ENCODE assay signal across 13 mouse cellular contexts in genomic region chr8:121313458-121313857, GRCm38 (mm10).
DNase-seq lines count a peak whose midpoint lies in the region; ATAC-seq and TF ChIP-seq lines count a peak whose summit lies in the region.
"Had no signal": no experiment of that assay in that cellular context is flagged by ENCODE, and none has a peak within 500 bp of the region (broad histone marks: within the 10 kb centered on the region; RNA-seq: fewer than 3 reads in every experiment).

No protein-coding gene starts in this region.

- WGBS in heart, embryonic 10.5 days, result 31% methylated on average over 6 of the region's 6 CpGs
- WGBS in limb, embryonic 11.5 days, result 20% methylated on average over 6 of the region's 6 CpGs

- no peak overlapping the region for H3K9ac ChIP-seq in limb, embryonic 11.5 days (ENCODE audit: low read length)
- H3K9ac ChIP-seq: embryonic facial prominence, embryonic 15.5 days; midbrain, embryonic 13.5 days; neural tube, embryonic 13.5 days had no signal

- no peak overlapping the region for H3K4me2 ChIP-seq in limb, embryonic 11.5 days (ENCODE audit: low read depth, severe bottlenecking)
- H3K4me2 ChIP-seq: embryonic facial prominence, embryonic 15.5 days; midbrain, embryonic 13.5 days; neural tube, embryonic 13.5 days had no signal

- no peaks in the 10 kb centered on the region for H3K9me3 ChIP-seq in heart, embryonic 10.5 days
- no peaks in the 10 kb centered on the region for H3K9me3 ChIP-seq in limb, embryonic 11.5 days (ENCODE audit: control insufficient read depth, low read length)
- H3K9me3 ChIP-seq: embryonic facial prominence, embryonic 15.5 days; midbrain, embryonic 13.5 days; neural tube, embryonic 13.5 days had no signal

- TF ChIP-seq CTCF in layer of hippocampus, adult 2 months (conservative IDR thresholded peaks at IDR 0.05), result peak; percentile 58

- no peak overlapping the region for H3K4me3 ChIP-seq in heart, embryonic 10.5 days
- no peak overlapping the region for H3K4me3 ChIP-seq in layer of hippocampus, adult 2 months
- H3K4me3 ChIP-seq in limb, embryonic 11.5 days (ENCODE audit: low read depth, low read length), result no peak overlapping the region
- H3K4me3 ChIP-seq: embryonic facial prominence, embryonic 15.5 days; midbrain, embryonic 13.5 days; neural tube, embryonic 13.5 days had no signal

- intact Hi-C loops in heart, postnatal 14 days (cut with DNase I), result loop anchor here (5.0 kb wide), 1 partner anchor 201 kb away; no protein-coding TSS in a partner anchor

- H3K4me1 ChIP-seq in heart, embryonic 10.5 days, result peaks cover 77% of the 10 kb centered on the region
- peaks cover 28% of the 10 kb centered on the region for H3K4me1 ChIP-seq in limb, embryonic 11.5 days (ENCODE audit: control insufficient read depth, insufficient read depth, low read length)

- H3K27me3 ChIP-seq in heart, embryonic 10.5 days (ENCODE audit: insufficient read depth, poor library complexity, severe bottlenecking), result peaks cover 17% of the 10 kb centered on the region
- H3K27me3 ChIP-seq in limb, embryonic 11.5 days (ENCODE audit: control insufficient read depth, insufficient read depth, low read length), result peaks cover 5% of the 10 kb centered on the region; the same call in 1 of the 2 replicates

- ATAC-seq in limb, embryonic 11.5 days (ENCODE audit: insufficient number of reproducible peaks, low FRiP score, low TSS enrichment, low read depth), result no peak
- ATAC-seq: midbrain, embryonic 13.5 days had no signal

- no peaks in the 10 kb centered on the region for H3K36me3 ChIP-seq in heart, embryonic 10.5 days
- no peaks in the 10 kb centered on the region for H3K36me3 ChIP-seq in limb, embryonic 11.5 days (ENCODE audit: control insufficient read depth, insufficient read depth, low read length)
- H3K36me3 ChIP-seq: embryonic facial prominence, embryonic 15.5 days; midbrain, embryonic 13.5 days; neural tube, embryonic 13.5 days had no signal

- no peak for DNase-seq in heart, embryonic 10.5 days (ENCODE audit: low spot score)
- DNase-seq in heart, postnatal 14 days, result no peak
- DNase-seq in layer of hippocampus, adult 2 months (ENCODE audit: low spot score in 2 of 2), result no peak
- DNase-seq in layer of hippocampus, adult 8-10 months (ENCODE audit: low spot score in 2 of 2), result no peak
- peak; percentile 10 for DNase-seq in thymus, postnatal 14 days
- DNase-seq in thymus, adult 18-20 months, result no peak
- DNase-seq in limb, embryonic 11.5 days (ENCODE audit: low spot score), result peak; percentile 58
- DNase-seq in T-cell, adult 2 months (ENCODE audit: low spot score), result no peak
- DNase-seq: cerebellum, adult 9-10 months; lung, postnatal 10 days had no signal

- H3K27ac ChIP-seq in heart, embryonic 10.5 days, result peak overlapping the region; percentile 56
- H3K27ac ChIP-seq in layer of hippocampus, adult 2 months, result no peak overlapping the region
- H3K27ac ChIP-seq in limb, embryonic 11.5 days (replicated peaks; ENCODE audit: low read depth, low read length), result no peak overlapping the region
- H3K27ac ChIP-seq: embryonic facial prominence, embryonic 15.5 days; midbrain, embryonic 13.5 days; neural tube, embryonic 13.5 days had no signal

Comparison
In these comparisons a context has a peak if more than half of its experiments do, and no peak if none do; other contexts are left out.
1. DNase-seq: peak in thymus, postnatal 14 days (single experiment) and limb, embryonic 11.5 days (single experiment); none in heart, embryonic 10.5 days (single experiment), heart, postnatal 14 days (0 of 2), layer of hippocampus, adult 2 months (0 of 2), layer of hippocampus, adult 8-10 months (0 of 2), thymus, adult 18-20 months (0 of 2) and T-cell, adult 2 months (single experiment).